Mouse (Mus musculus): ENCODE data around the gene Ankrd34a.

Gene Ankrd34a

DNA sequence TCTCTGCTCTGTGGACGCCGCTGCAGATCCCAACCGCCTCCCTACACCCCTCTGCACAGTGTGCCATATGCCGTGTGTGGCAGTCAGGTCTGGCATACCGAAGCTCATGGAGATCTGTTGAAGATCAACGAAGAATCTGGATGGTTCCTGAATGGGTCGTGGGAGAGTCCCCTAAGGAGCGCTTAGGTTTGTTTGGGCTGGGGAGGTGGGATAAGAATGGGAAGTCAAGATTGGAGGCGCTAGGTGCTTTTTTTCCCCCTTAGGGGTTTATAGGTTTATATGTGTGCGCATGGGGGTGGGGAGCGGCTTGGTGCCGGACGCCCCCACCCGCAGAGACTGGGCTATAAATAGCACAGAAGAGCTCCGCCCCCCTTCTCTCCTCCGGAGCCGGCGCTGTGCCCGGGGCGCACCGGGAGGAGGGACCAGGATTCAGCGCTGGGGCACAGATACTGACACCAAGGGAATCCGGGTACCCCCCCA lies at the start of gene Ankrd34a:
Ankrd34a (plus strand) TSS at position 409 of the 480 bp plus-strand sequence.
- peak in 1 of 2 experiments; percentile 22 for DNase-seq (ENCODE audit: low spot score in 2 of 2)

DNA sequence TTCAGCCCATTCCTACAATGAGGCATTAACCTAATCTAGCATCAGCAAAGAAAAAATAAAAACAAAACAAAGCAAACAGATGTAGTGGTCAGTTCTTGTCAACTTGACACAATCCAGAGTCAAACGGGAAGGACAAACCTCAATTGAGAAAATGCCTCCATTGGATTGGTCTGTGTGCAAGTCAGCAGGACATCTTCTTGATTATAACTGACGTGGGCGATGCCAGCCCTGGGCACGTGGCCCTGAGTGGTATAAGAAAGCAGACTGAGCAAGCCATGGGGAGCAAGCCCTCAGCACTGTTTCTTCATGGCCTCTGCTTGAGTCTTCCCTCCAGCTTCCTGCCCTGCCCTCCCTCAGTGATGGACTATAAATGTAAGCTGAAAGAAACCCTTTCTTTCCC lies 49.6 kb upstream of the Ankrd34a start:
- DNase-seq (ENCODE audit: low spot score in 2 of 2), result no peak

DNA sequence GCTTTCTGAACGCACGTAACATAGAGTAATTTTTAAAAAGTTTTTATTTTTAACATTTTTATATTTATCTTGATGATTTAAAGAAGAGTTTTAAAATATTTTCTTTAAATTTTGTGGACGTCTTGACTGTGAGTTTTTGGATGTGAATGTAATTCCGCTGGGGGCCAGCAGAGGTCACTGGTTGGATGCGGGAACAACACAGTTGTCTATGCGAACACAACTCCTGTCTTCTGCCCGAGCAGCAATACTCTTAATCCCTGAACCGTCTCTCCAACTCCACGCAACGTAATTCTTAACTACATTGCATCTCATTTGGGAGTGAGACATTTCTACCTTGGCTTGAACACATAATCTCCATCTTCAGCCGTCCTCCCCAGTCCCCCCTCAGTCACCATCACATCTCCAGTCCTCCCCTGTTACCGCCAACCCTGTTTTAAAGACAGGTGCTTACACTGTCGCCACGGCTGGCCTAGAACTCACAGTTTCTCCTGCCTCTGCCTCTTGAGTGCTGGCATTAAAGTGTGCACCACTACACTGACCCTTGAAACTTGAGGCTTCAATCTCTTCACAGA lies 49.0 kb upstream of the Ankrd34a start:
- peak; percentile 76 to 90 for DNase-seq (ENCODE audit: low spot score in 2 of 2)

- peak in 1 of 2 experiments; percentile 14 for DNase-seq (ENCODE audit: low spot score in 2 of 2)
These were observed 47.6 kb upstream of the Ankrd34a start for GRCm38 (mm10) chr3:96548824-96549223.

DNA sequence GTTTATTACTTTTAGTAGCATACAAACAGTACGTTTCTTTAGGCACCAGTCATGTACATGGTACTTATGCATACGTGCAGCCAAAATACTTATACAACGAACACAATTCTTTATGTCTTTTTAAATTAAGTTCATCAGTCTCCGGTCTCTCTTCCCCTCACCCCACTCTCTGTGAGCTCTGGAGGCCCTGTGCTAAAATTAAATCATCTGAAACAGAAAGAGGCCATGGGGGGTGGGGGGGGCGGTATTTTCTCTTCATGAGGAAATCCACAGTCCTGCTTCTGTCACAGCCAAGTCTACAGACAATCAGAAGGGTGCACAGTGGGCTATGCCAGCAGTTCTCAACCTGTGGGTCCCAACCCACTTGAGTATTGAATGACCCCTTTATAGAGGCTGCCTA lies 47.1 kb upstream of the Ankrd34a start:
- DNase-seq (ENCODE audit: low spot score in 2 of 2), result no peak

GRCm38 (mm10) chr3:96551203-96551602 lies 45.2 kb upstream of the Ankrd34a start:
- DNase-seq (ENCODE audit: low spot score in 2 of 2), result peak in 1 of 2 experiments; percentile 70

DNA sequence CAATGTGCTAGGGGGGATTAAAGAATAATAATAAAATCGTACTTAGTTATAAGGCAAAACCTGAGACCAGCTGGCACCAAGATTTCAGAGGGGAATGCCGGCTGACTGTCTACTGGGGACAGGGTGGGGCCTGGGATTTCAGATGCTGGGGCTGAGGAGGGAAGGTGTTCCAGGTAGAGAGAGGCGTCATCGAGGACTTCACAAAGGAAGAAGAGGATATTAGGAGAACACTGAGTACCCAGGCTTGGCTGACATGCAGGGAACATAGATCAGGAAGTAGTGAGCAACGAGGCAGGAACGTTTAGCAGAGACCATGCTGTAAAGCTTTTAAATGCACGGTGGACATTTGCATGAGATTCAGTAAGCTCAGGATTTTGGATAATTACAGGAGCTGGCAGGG lies 44.5 kb upstream of the Ankrd34a start:
- DNase-seq (ENCODE audit: low spot score in 2 of 2), result no peak

DNA sequence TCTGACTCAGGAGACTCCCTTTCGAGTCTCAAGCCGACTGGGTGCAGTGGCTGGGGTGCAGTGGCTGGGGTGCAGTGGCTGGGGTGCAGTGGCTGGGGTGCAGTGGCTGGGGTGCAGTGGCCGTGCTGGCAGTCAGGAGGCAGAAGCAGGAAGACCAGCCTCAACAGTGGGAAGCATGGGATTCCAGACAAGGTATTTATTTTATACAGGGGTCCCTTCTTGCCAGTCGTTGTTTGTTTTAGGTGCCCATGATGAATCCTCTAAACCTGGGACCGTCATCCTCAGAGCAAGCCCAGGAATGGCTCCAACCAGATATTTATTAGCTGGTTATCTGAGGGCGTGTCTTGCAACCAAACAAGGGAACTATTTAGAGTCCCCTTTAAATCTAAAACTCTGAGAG lies 42.8 kb upstream of the Ankrd34a start:
- no peak for DNase-seq (ENCODE audit: low spot score in 2 of 2)

- no peak for DNase-seq (ENCODE audit: low spot score in 2 of 2)
These were observed 42.2 kb upstream of the Ankrd34a start for GRCm38 (mm10) chr3:96554251-96554650.

DNA sequence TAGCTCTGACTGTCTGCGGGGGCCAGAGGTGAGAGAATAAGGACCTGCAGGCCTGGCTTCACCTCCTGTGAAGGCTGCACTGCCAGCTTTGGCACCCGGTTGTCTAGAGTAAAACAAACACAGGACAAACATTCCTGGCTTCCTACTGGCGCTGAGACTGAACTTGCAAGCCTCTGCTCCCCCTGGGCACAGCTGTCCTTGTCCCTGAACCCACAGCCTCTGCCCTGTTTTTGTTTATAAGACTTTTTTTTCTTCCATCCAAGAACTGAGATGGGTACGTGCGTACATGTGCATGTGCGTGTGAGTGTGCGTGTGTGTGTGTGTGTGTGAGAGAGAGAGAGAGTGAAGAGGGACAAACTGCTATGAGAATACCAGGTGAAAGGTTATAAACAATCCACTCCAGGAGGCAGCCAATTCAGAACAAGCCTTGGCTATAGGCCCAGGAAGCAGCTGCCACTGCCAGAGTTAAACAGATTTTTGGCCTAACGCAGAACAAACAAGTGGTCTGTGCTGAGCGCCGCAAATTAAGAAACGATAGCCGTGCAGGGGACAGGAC lies 41.3 kb upstream of the Ankrd34a start:
- DNase-seq (ENCODE audit: low spot score in 2 of 2), result no peak

DNA sequence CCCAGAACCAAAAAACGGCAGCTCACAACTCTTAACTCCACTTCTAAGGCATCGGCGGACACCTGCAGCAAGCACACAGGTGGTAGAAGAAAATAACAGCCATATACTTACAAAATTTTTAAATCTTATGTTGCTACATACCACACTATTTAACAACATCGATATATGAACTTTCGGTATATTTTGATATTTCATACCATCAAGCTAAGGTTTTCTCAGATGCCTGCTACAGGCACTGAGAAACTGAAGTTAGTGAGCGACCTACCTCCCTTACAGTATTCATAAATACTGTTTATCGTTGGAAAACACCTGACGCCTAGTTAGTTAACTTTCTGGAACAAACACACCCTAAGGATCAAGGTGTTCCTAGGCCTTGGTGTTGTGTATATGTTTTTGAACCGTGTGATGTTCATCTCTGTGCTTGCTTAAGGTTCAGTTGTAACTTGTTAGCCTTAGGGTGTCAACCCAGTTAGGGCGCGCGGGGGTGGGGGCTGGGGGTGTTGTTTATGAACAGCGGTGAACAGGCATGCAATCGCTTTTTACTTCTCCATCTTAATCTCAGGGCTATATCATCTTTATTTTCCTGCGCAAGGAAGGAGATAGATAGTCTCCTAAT lies 40.3 kb upstream of the Ankrd34a start:
- no peak for DNase-seq (ENCODE audit: low spot score in 2 of 2)

DNA sequence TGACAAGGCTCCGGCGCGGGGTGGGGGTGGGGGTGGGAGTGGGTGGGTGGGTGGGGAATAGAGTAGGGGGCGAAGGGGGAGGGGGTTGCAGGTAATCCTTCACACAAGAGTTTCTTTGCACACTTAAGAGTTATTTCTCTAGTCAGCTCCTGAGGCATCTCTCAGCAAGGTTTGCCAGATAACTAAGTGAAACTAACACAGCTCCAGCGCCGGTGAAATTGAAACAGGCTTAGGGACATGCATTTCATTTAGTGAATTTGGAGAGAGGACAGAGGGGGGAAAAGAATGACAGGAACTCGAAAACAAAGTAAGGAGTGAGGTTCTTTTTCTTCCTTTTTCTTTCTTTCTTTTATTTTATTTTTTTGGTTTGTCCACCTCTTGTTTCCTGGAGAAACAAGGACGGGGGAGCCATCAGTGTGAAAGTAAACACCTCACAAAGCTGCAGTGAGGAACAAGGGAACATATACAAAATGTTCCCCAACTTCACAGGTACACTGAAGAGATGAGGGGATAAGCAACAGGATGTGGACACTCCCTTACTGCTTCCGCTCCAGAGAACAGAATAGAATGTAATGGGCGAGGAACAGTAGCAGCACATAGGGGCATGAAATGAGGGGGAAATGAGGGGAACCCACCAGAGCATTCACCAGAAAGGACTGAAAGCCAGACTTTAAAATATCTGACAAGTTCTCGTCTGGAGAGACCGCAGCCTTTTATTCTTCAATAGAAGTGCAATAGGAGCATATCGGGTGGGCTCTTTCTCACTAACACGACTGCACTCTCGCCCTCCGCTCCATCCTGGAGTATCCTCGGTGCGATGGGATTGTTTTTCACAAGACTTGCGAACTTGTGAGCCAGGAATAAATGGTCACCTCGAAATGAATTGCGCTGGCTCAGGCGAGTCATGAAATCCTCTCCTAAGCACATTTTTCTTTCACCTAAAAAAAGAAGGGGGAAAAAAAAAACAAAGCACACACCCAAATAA lies 39.5 kb upstream of the Ankrd34a start:
- DNase-seq (ENCODE audit: low spot score in 2 of 2), result peak in 1 of 2 experiments; percentile 48

DNA sequence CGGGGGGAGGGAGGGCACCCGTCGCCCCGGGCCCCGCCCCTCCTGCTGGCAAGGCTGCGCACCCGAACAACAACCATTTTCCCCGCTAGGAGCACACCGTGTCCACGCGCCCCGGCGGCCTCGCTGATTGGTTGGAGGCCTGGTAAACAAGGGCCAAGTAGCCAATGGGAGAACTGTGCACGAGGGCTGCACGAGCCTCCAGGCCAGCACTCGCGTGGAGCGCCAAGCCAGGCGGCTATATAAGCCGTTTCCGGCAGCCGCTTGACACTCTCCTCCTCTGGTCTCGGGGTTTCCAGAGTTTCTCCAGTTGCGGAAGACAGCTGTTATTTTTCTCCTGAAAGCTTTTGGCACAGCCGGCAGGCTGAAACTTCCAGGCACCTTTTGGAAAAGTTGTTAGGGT lies 38.7 kb upstream of the Ankrd34a start, which contains the start of gene Txnip:
Txnip (plus strand) TSS at position 264 of the 400 bp plus-strand sequence.
- DNase-seq (ENCODE audit: low spot score in 2 of 2), result peak; percentile 97 to 100

GRCm38 (mm10) chr3:96558159-96558558 lies 38.3 kb upstream of the Ankrd34a start:
- DNase-seq (ENCODE audit: low spot score in 2 of 2), result peak; percentile 63 to 69

- no peak for DNase-seq (ENCODE audit: low spot score in 2 of 2)
These were observed 37.7 kb upstream of the Ankrd34a start for GRCm38 (mm10) chr3:96558668-96559196.

- peak in 1 of 2 experiments; percentile 47 for DNase-seq (ENCODE audit: low spot score in 2 of 2)
These were observed 37.0 kb upstream of the Ankrd34a start for GRCm38 (mm10) chr3:96559398-96559910.

GRCm38 (mm10) chr3:96559911-96560850 lies 36.3 kb upstream of the Ankrd34a start:
- DNase-seq (ENCODE audit: low spot score in 2 of 2), result no peak

GRCm38 (mm10) chr3:96560881-96561668 lies 35.4 kb upstream of the Ankrd34a start:
- DNase-seq (ENCODE audit: low spot score in 2 of 2), result no peak

DNA sequence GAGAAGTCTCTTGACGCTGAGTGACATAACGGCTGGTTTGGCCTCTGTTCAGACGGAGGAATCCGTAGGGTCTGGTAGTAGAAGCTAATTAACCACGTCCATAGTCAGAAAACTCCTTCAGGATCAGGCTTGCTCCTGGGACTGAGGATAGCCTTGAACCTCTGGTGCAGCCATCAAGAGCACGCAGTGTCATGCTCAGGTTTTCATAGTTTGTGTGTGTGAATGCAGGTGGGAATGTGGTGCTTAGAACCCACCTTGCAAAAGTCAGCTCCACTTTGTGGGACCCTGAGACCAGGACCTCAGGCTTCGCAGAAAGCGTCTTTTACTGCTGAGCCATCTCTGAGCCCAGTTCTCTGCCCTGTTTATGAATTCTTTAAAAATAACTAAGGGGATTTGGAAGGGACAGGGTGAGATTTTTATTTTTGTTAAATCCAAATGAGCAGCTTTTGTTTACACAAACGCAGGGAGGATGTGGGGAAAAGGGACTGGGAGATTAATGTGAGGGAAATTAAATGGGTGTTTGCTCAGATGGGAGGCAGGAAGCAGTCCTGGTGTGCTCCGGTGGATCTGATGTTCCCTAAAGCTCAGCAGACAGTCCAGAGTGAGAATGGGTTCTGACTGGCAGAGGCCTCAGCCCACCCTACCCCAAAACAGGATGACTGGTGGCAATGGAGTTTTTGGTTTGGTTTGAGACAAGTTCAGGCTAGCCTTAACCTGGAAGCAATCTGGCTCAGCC lies 34.3 kb upstream of the Ankrd34a start:
- DNase-seq (ENCODE audit: low spot score in 2 of 2), result no peak
